Mouse (Mus musculus) cerebellum, postnatal 25 days (tissue): ENCODE measurements around the gene Nolc1.
A peak's percentile ranks its signal among the peaks of the same experiment; 100 is the strongest.

Experiments
- DNase-seq, 2 experiments: peaks; one replicate each; pipeline ENCODE4 v3.0.0; 2021; ENCODE audit warnings: mixed read lengths in 2 of 2

The Nolc1 gene

GRCm38 (mm10) chr19:46075616-46076607 is at the start of gene Nolc1:
TSS of gene Nolc1 (plus strand) at chr19:46075863.
- peak; percentile 99 to 100 for DNase-seq

DNA sequence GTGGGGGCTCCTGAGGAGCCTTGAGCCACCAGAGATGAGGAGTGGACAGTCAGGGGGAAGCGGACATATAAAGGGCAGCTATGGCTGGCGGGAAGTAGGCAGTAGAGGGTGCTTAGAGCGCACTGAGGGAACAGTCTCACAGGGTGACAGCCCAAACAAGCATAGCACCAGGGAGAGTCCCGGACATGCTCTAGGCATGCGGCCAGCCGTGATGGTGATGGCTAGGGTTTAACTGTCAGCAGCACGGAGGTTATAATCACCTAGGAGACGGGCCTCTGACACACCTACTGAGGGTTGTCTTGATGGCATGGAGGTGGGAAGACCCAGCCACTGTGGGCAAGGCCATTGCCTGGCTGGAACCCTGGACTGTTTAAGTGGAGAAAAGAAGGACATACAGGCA is 49.1 kb upstream of the Nolc1 start:
- no peak for DNase-seq

DNA sequence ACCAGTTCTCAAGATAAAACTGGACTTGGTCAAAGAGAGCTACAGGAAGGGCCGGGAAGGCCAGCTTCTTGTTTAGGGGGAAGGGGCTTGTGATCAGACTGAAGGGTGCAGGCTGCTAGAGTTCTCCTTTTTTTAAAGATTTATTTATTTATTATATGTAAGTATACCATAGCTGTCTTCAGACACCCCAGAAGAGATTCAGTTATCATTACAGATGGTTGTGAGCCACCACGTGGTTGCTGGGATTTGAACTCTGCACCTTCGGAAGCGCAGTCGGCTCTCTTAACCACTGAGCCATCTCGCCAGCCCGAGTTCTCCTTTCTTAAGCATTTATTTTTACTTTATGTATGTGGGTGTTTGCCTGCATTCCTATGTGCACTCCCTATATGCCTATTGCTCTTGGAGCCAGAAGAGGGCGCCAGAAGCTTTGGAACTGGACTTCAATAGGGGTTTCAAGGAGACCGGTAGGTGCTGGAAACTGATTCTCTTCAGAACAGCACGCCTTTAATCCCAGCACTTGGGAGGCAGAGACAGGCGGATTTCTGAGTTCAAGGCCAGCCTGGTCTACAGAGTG is 46.8 kb upstream of the Nolc1 start:
- DNase-seq = no peak

GRCm38 (mm10) chr19:46029652-46030051 is 46.0 kb upstream of the Nolc1 start:
- no peak for DNase-seq

DNA sequence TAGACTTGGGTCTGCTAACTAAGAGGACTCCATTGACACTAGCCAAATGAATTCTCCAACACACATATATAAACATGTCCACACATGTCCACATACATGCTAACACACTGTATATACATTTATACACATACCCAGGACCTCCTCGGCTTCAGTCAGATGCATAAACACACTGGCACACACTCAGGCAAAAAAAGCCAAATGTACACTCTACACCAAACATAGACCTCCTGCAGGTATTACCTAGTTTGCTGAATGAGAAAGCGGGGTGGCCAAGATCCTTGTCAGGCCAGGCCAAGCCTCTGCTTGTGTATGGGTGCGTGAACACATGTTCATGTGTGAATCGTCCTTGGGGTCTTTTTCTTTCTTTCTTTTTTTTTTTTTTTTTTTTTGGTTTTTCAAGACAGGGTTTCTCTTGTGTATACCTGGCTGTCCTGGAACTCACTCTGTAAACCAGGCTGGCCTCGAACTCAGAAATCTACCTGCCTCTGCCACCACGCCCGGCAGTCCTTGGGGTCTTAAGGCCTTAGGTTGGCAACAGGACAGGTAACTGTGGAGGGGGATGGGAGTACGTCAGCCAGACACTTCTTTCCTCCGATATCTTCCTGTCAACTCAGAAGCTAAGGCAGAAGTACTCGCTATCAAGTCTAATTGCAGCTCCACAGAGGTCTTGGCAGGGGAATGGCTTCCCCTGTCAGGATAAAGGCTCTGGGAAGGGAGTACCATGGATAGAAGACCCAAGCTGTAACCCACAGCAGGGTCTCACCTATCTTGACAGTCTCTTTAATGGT is 45.3 kb upstream of the Nolc1 start:
- DNase-seq = no peak

DNA sequence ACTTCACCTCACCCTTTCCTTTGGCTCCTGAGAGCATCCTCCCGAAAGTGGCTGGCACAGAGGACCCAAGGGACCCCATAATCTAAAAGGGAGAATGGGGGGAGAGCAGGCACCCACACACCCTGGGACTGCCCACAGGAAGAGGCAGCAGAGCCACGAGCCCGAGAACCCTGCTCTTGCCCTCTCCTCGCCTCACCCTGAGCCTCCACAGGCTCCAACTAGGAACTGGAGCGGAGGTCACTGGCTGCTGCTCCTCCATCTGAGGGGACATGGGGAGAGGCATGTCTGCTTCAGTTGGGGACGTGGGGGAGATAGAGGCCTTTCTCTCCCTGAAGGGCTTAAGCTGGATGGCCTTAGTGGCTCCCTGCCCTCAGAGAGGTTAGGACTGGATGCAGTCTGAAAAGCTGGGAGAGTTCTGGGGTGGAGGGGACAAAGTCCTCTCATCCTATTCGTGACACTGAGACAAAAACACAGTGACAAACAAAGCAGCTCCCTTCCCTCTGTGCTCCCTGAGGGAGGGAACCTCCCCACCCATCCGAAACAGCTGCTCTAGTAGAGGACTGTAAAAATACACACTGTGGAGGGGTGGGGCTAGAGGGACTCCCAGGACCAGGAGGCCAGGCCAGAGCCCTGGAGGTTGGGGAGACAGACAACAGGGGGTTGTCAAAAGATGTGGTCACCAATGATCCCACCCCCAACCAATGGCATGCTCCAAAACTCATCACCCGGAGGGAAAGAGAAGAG is 43.8 kb upstream of the Nolc1 start:
- DNase-seq = no peak

DNA sequence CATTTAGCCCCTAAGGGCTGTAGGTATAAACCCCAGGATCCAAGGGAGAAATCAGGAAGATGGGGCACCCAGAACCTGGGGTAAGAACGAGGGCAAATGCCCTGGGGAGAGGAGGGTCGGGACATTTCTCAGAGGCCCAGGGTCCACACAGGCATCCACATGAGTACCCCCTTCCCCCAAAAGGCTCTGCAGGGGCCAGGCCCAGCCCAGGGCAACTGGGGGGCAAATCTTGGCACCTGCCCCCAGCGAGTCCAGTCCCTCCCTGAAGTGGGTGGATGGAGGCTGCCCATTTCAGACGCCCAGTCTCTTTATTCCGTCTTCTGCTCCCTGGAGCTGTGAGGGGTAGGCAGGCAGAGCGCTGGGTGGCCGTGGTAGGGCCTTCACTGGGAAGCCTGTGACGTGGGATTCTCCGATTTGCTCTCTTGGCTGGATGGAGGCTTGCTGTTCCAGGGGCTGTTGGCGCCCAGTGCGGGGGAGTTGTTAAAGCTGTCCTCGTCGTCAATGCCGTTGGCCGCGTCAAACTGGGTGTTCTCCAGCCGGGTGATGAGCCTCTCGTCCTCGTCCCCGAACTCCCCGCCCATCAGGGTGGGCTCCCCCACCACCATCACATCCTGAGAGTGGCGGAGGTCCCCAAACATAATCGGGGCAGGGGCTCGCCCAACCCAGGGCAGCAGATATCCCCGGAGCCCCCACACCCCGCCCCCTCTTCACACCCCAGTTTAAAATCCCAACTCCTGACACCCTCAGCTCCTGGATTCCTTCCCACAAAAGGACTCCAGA is 42.7 kb upstream of the Nolc1 start:
- DNase-seq = no peak

DNA sequence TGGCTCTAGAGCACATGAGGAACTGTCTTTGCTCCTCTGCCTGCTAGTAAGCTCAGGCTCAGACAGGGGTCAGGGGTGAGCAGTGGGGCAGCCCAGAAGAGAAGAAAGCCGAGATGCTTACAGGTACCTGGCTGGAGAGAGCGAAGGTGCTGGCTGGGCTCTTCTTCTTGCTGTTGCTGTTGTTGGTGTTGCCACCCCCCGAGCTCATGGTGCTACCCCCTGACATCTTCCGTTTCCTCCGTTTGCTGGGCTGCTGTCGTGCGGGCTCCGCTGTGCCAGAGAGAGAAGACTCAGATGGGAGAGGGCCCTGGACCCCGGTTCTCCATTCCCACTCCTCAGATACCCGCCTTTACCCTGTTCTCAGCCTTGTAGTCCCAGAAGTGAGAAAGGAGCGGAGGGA is 41.8 kb upstream of the Nolc1 start:
- no peak for DNase-seq

- DNase-seq = peak; percentile 64 to 72
These were observed 39.7 kb upstream of the Nolc1 start for GRCm38 (mm10) chr19:46035971-46036370.

DNA sequence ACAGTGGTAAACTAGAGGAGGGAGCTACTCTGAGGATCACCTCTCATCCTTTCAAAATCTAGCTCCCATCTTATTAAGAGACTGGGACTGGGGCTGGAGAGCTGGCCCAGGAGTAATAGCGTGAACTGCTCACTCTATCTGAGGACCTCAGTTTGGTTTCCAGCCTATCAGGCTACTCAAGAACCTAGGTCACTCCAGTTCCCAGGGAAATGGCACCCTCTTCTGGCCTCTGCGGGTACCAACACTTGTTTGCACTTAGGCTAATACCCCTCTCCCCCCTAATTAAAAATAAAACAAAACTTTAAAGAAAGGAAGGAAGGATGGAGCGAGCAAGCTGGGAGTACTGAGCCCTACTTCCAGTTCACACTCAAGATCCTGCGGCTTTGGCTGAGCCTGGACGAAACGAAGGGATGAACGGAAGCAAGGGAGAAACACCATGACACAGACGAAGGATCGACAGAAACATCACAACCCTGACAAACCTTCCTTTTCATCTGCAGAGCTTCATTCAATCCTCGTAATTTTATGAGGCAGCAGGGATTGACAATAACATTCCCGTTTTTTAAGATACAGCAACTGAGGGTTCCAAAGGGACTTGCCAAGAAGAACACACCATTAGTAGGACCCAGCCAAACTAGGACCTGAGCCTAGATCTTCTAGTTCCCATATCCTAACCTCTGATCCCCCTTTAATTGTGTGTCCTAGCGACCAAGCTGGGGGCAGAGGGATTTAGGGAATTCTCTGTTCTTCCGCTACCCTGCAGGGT is 39.0 kb upstream of the Nolc1 start:
- peak; percentile 29 to 61 for DNase-seq

DNA sequence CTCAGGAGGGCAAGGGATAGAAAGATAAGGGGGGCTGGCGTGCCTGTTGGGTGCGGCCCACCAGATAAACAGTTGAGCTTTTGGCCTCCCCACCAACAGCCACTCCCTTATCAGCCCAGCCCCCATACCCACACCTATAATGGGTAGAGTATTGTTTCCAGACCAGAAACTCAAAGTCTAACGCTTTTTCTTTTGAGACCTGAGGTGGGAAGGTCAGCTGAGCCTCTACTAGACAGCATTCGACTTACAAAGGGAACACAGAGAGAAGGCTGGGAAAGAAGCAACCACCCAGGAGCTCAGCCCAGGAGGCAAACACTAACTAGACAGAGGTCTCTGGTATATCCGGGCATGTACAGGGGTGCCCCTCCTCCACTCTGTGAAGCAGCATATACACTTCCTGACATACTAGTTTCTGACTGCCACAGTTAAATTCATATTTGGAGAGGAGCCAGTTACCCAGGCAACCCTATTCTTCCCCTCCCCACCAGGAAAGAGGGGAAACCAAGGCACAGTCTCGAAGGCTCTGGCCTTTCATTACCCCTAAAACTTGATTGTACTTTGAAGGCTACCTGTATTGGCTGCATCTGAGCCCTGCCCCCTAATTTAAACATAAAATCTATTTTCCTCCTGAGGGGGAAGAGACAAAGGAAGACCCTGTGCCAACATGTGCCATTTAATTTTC is 38.3 kb upstream of the Nolc1 start:
- peak in 1 of 2 experiments; percentile 26 for DNase-seq

GRCm38 (mm10) chr19:46037925-46038850 is 37.5 kb upstream of the Nolc1 start:
- peak; percentile 60 to 66 for DNase-seq

DNA sequence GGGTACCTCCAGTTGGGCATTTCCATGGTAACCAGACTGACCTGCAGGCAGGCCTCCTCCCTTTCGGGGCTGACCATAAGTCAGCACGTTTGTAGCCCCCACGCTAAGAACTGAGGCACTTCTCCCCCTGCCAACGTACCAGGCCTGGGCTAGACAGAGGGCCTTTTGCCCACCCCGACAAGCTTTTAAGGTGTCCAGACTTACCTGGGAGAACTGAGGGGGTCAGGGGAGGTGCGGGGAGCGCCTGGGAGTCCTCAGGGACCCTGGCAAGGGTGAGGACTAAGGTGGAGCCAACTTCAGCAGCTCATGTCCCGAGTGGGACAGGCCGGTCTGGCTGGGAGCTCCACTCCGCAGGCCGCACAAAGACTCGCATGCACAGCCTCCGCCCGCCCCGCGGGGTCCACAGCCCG is 36.8 kb upstream of the Nolc1 start:
- peak; percentile 50 to 61 for DNase-seq

DNA sequence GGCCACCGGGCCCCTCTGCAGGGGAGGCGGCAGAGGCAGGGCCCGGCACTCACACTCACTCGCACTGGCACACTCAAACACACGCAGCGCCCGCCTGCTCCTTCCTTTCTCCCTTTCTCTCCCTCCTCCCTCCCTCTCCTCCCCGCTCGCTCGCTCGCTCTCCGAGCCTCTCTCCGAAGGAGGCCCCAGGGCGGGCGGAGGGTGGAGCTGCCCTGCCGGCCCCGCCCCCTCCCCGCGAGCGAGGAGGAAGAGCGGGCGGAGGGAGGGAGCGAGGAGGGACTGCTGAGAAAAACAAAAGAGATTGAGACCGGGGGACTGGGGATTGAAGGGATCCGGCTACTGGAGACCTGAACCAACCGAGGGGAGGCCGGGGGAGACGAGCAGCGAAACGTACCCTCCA is 36.2 kb upstream of the Nolc1 start:
- peak; percentile 88 to 96 for DNase-seq

GRCm38 (mm10) chr19:46040149-46040902 is 35.3 kb upstream of the Nolc1 start:
- no peak for DNase-seq

DNA sequence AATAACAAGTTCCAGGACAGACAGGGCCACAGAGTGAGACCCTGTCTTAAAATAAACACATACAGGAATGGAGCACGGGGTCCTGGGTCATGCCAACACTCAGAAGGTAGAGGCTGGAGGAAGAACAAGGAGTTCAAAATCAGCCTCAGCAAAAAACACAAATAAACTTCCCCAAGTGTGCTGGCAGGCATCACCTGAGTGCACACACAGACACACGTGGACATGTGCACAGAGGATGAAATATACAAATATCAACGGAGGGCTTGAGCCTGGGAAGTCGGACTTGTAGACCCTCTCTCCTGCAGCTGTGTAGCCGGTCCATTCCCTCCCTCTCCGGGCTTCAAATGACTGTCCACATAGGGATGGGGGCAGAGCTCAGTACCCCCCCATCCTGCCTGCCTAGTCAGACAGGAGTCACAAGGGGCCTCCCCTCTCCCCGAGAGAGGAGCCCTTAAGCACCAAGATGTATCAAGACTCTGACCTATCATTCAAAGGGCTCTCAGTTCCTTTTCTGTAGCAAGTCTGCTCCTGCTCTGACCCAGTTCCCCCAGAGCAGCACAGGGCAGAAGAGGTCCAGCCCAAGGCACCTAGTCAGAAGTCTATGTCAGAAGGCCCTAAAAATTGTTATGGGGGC is 34.2 kb upstream of the Nolc1 start:
- DNase-seq = no peak

DNA sequence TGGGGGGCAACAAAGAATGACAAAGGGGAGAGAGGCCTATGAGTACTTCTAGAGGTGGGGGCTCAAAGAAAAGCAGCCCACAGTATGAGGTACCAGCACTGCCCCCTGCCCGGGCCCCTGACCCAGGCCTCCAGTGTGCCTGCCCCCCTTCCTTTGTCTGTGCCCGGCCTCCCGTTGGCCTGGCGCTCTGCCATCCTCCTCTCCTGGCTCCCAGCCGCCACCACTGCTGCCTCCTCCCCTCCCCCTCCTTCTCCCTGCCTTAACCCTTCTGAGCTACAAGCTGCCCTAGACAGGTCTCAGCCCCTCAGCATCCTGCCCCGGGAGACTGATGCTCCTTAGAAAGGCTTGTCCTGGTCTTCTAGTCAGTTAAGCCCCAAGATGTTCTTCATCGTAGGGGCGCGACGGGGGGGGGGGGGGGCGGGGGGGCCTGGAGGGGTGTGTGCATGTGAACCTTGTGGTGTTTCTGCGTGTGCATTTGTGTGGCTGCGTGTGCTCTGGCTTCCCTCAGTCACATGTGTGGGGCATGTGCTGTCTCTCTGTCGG is 33.7 kb upstream of the Nolc1 start:
- peak; percentile 83 to 90 for DNase-seq
